Mouse (Mus musculus): ENCODE results near the gene Bex3. TPM values are rescaled to one million over a fixed set of nuclear protein-coding genes. Genes with fewer than 3 reads are reported as not detected.
A peak's percentile ranks its signal among the peaks of the same experiment; 100 is the strongest.

Gene Bex3
- polyA plus RNA-seq, 1 experiment from 2014 or later: 205 TPM

DNA sequence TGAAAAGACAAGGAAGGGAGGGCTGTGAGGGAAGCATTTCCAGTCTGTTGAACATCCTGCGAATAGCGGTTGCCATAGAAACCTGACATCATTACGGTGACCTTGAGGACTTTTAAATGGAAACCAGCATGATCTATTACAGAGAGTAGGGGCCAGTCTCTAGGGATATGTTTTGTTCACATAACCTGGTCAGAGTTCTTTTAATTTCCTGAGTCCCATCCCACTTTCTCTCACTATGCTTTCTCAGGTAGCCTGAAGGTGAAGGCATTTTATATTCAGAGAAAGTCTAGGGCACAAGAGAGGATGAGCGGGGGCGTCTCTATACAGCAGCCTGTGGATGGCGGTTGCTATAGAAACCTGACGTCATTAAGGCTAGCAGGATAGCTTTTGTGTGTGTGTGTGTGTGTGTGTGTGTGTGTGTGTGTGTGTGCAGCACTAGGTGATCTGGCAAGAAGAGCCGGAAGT is 20.8 kb downstream of the Bex3 start:
- no peak for ATAC-seq (ENCODE audit: low read depth)
- no peak overlapping the region for H3K9ac ChIP-seq (ENCODE audit: low read depth, low read length)
- no peak overlapping the region for H3K27ac ChIP-seq (ENCODE audit: low read length)
- H3K4me1 ChIP-seq (ENCODE audit: control insufficient read depth, low read depth, low read length): no peaks in the 10 kb centered on the region
- H3K27me3 ChIP-seq (ENCODE audit: control insufficient read depth, insufficient read depth, low read depth, low read length): no peaks in the 10 kb centered on the region
- H3K4me2 ChIP-seq (ENCODE audit: low read depth, low read length): no peak overlapping the region
- H3K36me3 ChIP-seq (ENCODE audit: control insufficient read depth, insufficient read depth): no peaks in the 10 kb centered on the region
- H3K9me3 ChIP-seq (replicated peaks; ENCODE audit: control insufficient read depth, low read length): no peaks in the 10 kb centered on the region
- WGBS (ENCODE audit: insufficient replicate concordance): 48% methylated on average over 8 of the region's 8 CpGs
- H3K4me3 ChIP-seq (ENCODE audit: low read depth, low read length): no peak overlapping the region

DNA sequence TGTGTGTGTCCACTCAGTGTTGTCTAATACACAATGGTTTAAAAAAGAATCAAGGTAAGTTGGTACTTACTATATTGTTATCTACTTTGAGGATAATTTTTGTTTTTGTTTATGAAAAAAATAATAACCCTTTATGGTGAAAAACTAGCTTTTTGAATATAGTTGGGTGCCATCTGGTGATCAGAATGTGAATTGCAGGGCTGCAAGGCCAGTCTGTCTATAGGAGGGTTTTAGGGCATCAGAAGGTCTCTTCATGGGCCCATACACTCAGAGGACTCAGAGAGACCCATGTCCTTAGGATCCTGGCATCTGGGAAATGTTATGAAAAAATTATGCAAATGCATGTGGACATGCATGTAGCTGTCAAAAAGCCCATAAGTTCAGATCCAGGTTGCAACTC is 34.2 kb downstream of the Bex3 start:
- H3K9ac ChIP-seq (ENCODE audit: low read depth, low read length): no peak overlapping the region
- H3K36me3 ChIP-seq (ENCODE audit: control insufficient read depth, insufficient read depth): no peaks in the 10 kb centered on the region
- no peaks in the 10 kb centered on the region for H3K27me3 ChIP-seq (ENCODE audit: control insufficient read depth, insufficient read depth, low read depth, low read length)
- H3K4me3 ChIP-seq (ENCODE audit: low read depth, low read length): no peak overlapping the region
- H3K9me3 ChIP-seq (replicated peaks; ENCODE audit: control insufficient read depth, low read length): no peaks in the 10 kb centered on the region
- no peaks in the 10 kb centered on the region for H3K4me1 ChIP-seq (ENCODE audit: control insufficient read depth, low read depth, low read length)
- H3K27ac ChIP-seq (ENCODE audit: low read length): no peak overlapping the region
- ATAC-seq (ENCODE audit: low read depth): no peak
- no peak overlapping the region for H3K4me2 ChIP-seq (ENCODE audit: low read depth, low read length)

DNA sequence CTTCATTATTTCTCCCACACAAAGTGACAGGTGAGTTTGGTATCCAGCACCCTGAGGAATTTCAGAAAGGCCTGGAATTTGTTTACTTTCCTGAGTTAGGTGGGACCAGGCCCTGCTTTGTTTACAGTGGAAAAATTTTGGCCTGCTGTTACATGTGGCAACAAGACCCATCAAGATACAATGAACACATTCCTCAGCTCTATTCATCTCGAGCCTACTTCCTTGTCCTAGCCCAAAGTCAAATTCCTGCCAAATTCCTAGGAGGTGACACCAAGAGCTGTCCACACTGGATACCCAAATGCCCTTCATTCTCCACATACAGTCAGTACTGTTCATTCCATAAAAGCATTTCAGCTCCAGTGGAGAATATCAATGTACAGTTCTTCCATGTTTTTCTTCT is 36.1 kb downstream of the Bex3 start:
- Histone ChIP-seq H3K27ac (ENCODE audit: low read length) (no peak overlapping the region), H3K9me3 (replicated peaks; ENCODE audit: control insufficient read depth, low read length) (no peaks in the 10 kb centered on the region), H3K4me2 (ENCODE audit: low read depth, low read length) (no peak overlapping the region), H3K27me3 (ENCODE audit: control insufficient read depth, insufficient read depth, low read depth, low read length) (no peaks in the 10 kb centered on the region), H3K4me1 (ENCODE audit: control insufficient read depth, low read depth, low read length) (no peaks in the 10 kb centered on the region), H3K9ac (ENCODE audit: low read depth, low read length) (no peak overlapping the region), H3K36me3 (ENCODE audit: control insufficient read depth, insufficient read depth) (no peaks in the 10 kb centered on the region), H3K4me3 (ENCODE audit: low read depth, low read length) (no peak overlapping the region)
- WGBS (ENCODE audit: insufficient replicate concordance): 19% methylated on average over 1 of the region's 1 CpGs
- no peak for ATAC-seq (ENCODE audit: low read depth)

DNA sequence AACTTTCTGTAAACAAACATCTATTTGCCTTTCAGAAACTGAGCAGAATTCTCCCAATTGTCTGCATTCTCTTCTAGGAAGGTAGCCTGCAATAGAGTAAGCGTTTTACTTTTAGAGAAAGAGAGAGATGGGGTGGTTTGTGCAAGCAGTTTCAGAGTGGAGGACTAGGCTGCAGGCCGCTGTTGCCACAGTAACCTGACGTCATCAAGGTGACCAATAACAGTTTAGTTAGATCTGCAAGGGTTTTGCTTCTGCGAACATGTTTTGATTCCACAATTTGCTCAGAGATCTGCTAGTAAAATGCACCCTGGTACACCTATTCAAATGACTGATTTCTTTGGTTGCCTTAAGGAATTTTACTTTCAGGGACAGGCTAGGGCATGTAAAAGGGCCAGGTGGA is 43.2 kb downstream of the Bex3 start:
- Histone ChIP-seq H3K27me3 (ENCODE audit: control insufficient read depth, insufficient read depth, low read depth, low read length) (no peaks in the 10 kb centered on the region), H3K4me3 (ENCODE audit: low read depth, low read length) (no peak overlapping the region), H3K9ac (ENCODE audit: low read depth, low read length) (no peak overlapping the region), H3K36me3 (ENCODE audit: control insufficient read depth, insufficient read depth) (no peaks in the 10 kb centered on the region), H3K9me3 (replicated peaks; ENCODE audit: control insufficient read depth, low read length) (no peaks in the 10 kb centered on the region), H3K4me2 (ENCODE audit: low read depth, low read length) (no peak overlapping the region), H3K4me1 (ENCODE audit: control insufficient read depth, low read depth, low read length) (no peaks in the 10 kb centered on the region), H3K27ac (ENCODE audit: low read length) (no peak overlapping the region)
- WGBS (ENCODE audit: insufficient replicate concordance): 48% methylated on average over 4 of the region's 4 CpGs
- no peak for ATAC-seq (ENCODE audit: low read depth)

DNA sequence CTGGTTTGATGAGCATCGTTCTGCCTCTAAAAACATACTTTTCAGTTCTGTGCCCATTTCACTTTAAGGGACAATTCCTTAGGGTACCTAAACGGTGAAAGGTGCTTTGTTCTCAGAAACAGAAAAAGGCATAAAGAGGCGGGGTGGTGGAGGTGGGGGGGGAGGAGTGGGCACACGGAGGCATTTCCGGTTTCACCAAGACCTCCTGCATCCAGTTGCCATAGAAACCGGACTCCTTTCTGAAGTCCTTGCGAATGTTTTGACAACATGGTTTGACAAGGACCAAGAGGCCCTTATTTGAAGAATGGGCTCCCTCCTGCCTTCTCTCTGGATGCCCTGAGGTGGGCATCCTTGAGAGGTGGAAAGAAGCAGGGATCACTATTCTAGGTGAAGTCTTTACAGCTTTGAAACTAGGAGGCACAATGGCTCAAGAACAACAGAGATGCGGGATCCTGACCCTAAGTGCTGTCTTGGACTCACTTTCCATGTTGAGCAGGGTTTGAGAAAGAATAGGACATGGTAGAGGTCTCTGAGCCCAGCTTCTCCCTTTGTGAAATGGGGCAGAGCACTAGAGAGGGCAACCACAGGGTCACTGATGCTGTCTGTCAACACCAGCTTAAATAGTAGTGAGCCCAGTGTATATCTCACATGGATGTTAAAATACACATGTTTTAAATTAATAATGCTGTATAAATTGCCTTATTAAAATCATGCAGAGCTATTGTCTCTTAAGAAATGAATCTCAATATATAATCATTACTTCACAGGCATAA is 43.9 kb downstream of the Bex3 start:
- no peak overlapping the region for H3K27ac ChIP-seq (ENCODE audit: low read length)
- WGBS (ENCODE audit: insufficient replicate concordance): 34% methylated on average over 8 of the region's 8 CpGs
- no peaks in the 10 kb centered on the region for H3K9me3 ChIP-seq (replicated peaks; ENCODE audit: control insufficient read depth, low read length)
- ATAC-seq (ENCODE audit: low read depth): no peak
- no peak overlapping the region for H3K4me2 ChIP-seq (ENCODE audit: low read depth, low read length)
- no peaks in the 10 kb centered on the region for H3K36me3 ChIP-seq (ENCODE audit: control insufficient read depth, insufficient read depth)
- no peak overlapping the region for H3K4me3 ChIP-seq (ENCODE audit: low read depth, low read length)
- H3K4me1 ChIP-seq (ENCODE audit: control insufficient read depth, low read depth, low read length): no peaks in the 10 kb centered on the region
- no peaks in the 10 kb centered on the region for H3K27me3 ChIP-seq (ENCODE audit: control insufficient read depth, insufficient read depth, low read depth, low read length)
- H3K9ac ChIP-seq (ENCODE audit: low read depth, low read length): no peak overlapping the region

DNA sequence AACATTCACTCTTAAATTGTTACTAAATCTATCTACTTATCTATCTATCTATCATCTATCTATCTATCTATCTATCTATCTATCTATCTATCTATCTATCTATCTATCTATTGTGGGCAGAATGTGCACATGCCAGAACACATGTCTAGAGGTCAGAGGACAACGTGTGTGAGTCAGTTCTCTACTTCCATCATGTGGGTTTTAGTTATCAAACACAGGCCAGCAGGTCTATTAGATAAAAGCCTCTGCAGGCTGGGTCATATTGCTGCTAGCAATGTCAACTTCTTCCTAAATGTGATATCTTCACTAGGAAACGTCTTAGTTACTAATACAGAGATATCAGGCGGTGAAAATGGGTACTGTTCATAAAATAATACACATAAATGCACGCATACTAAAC is 49.9 kb downstream of the Bex3 start:
- Histone ChIP-seq H3K9ac (ENCODE audit: low read depth, low read length) (no peak overlapping the region), H3K4me3 (ENCODE audit: low read depth, low read length) (no peak overlapping the region), H3K27me3 (ENCODE audit: control insufficient read depth, insufficient read depth, low read depth, low read length) (no peaks in the 10 kb centered on the region), H3K4me1 (ENCODE audit: control insufficient read depth, low read depth, low read length) (no peaks in the 10 kb centered on the region), H3K27ac (ENCODE audit: low read length) (no peak overlapping the region), H3K36me3 (ENCODE audit: control insufficient read depth, insufficient read depth) (no peaks in the 10 kb centered on the region), H3K4me2 (ENCODE audit: low read depth, low read length) (no peak overlapping the region), H3K9me3 (replicated peaks; ENCODE audit: control insufficient read depth, low read length) (no peaks in the 10 kb centered on the region)
- WGBS (ENCODE audit: insufficient replicate concordance): 37% methylated on average over 4 of the region's 4 CpGs
- ATAC-seq (ENCODE audit: low read depth): 0 out of 2 replicates have a peak, but pooled peaks have one; percentile 27

Other genes starting within 250 kb of the Bex3 start
- 7.7 and 8.4 TPM in 2 replicates for gene Arxes1, start 236.9 kb upstream of the Bex3 start, polyA plus RNA-seq (2015; fragmentation: Nextera tagmentation; extraction: Ambion mirVana)
- gene Bex2, start 202.0 kb upstream of the Bex3 start, polyA plus RNA-seq (2015; fragmentation: Nextera tagmentation; extraction: Ambion mirVana): 160 and 181 TPM in 2 replicates
- gene Nxf3, start 185.0 kb upstream of the Bex3 start, polyA plus RNA-seq (2015; fragmentation: Nextera tagmentation; extraction: Ambion mirVana): 0.14 and 0.25 TPM in 2 replicates
- 131 and 159 TPM in 2 replicates for gene Bex4, start 131.3 kb upstream of the Bex3 start, polyA plus RNA-seq (2015; fragmentation: Nextera tagmentation; extraction: Ambion mirVana)
- 170 and 186 TPM in 2 replicates for gene Tceal8, start 97.9 kb upstream of the Bex3 start, polyA plus RNA-seq (2015; fragmentation: Nextera tagmentation; extraction: Ambion mirVana)
- 11.0 and 11.9 TPM in 2 replicates for gene Tceal5, start 66.4 kb upstream of the Bex3 start, polyA plus RNA-seq (2015; fragmentation: Nextera tagmentation; extraction: Ambion mirVana)
- gene Tceal7, start 55.5 kb upstream of the Bex3 start, polyA plus RNA-seq (2015; fragmentation: Nextera tagmentation; extraction: Ambion mirVana): 7.5 and 15.7 TPM in 2 replicates
- gene Bex1, start 54.7 kb upstream of the Bex3 start, polyA plus RNA-seq (2015; fragmentation: Nextera tagmentation; extraction: Ambion mirVana): 205 and 219 TPM in 2 replicates
- 234 and 259 TPM in 2 replicates for gene Tceal9, start 25.2 kb upstream of the Bex3 start, polyA plus RNA-seq (2015; fragmentation: Nextera tagmentation; extraction: Ambion mirVana)
- not detected in 2 replicates for gene Kir3dl1, start 247.7 kb downstream of the Bex3 start, polyA plus RNA-seq (2015; fragmentation: Nextera tagmentation; extraction: Ambion mirVana)